Mouse (Mus musculus) liver, embryonic 14.5 days (tissue): ENCODE data around the gene Hepacam. TPM values are rescaled to one million over a fixed set of nuclear protein-coding genes. Genes with fewer than 3 reads are reported as not detected.

Experiments used
- ATAC-seq: fragments of 200-750 bp; cut with Nextera tagmentation; 2 replicates; pipeline ENCODE4 v1.8.0; 2017; ENCODE audit warnings: moderate number of reproducible peaks, mild to moderate bottlenecking, moderate library complexity; ENCODE audit not compliant: insufficient read depth
- DNase-seq, 3 experiments: peaks; one replicate each; pipeline ENCODE4 v3.0.0-alpha.2; 2012 to 2013; ENCODE audit warnings: low read depth in 3 of 3, low spot score in 3 of 3
- H3K27ac ChIP-seq: fragments of 300-500 bp; sonication (generic); 2 replicates; pipeline ENCODE4 v1.5.1; 2014; ENCODE audit warnings: moderate library complexity, mild to moderate bottlenecking, control low read depth, inconsistent platforms
- H3K27me3 ChIP-seq: fragments of 300-500 bp; sonication (generic); 2 replicates; pipeline ENCODE4 v1.6.1; 2014; ENCODE audit warnings: mild to moderate bottlenecking, low read length, moderate library complexity; ENCODE audit not compliant: control insufficient read depth, insufficient read depth
- H3K36me3 ChIP-seq: fragments of 300-500 bp; sonication (generic); replicated peaks from 2 replicates; pipeline ENCODE4 v1.6.1; 2014; ENCODE audit warnings: low read depth; ENCODE audit not compliant: control insufficient read depth, insufficient read depth
- H3K4me1 ChIP-seq, 2 experiments: fragments of 200-500 bp in 1 of 2; fragments of 300-500 bp in 1 of 2; sonication (generic) in 1 of 2; replicated peaks; 2 replicates each; pipeline ENCODE4 v1.6.1; 2012 to 2014; ENCODE audit warnings: antibody characterized with exemption in 1 of 2, inconsistent platforms in 1 of 2, low read length in 1 of 2; ENCODE audit not compliant: control insufficient read depth in 2 of 2, insufficient read depth in 2 of 2
- H3K4me2 ChIP-seq: fragments of 300-500 bp; sonication (generic); 2 replicates; pipeline ENCODE4 v1.6.1; 2014; ENCODE audit warnings: low read depth, mild to moderate bottlenecking, control low read depth, moderate library complexity
- H3K4me3 ChIP-seq, 2 experiments: fragments of 200-500 bp in 1 of 2; fragments of 300-500 bp in 1 of 2; sonication (generic) in 1 of 2; 2 replicates each; pipeline ENCODE4 v1.5.1; 2012 to 2014; ENCODE audit warnings: low read depth in 2 of 2, low read length in 2 of 2, mild to moderate bottlenecking in 2 of 2, control low read depth in 1 of 2, inconsistent platforms in 1 of 2, moderate library complexity in 1 of 2; ENCODE audit not compliant: insufficient read depth in 1 of 2
- H3K9ac ChIP-seq: fragments of 300-500 bp; sonication (generic); replicated peaks from 2 replicates; pipeline ENCODE4 v1.6.1; 2014; ENCODE audit warnings: mild to moderate bottlenecking, control low read depth, moderate library complexity
- H3K9me3 ChIP-seq: fragments of 300-500 bp; sonication (generic); 2 replicates; pipeline ENCODE4 v1.6.1; 2016; ENCODE audit warnings: low read length, mixed read lengths; ENCODE audit not compliant: control insufficient read depth
- CTCF ChIP-seq: IDR thresholded peaks from 2 replicates; pipeline ENCODE4 v1.5.1; 2016; ENCODE audit warnings: antibody characterized with exemption, low read depth, control low read depth
- EP300 ChIP-seq: IDR thresholded peaks from 2 replicates; pipeline ENCODE4 v1.6.1; 2016; ENCODE audit warnings: antibody characterized with exemption, low read depth
- WGBS: fragments of 180-500 bp; shearing (Covaris S2); extraction: QIAGEN DNeasy Blood & Tissue Kit; methylation state at CpG from one replicate; pipeline ENCODE4 v1.1.7; 2014; ENCODE audit not compliant: insufficient replicate concordance; 5-methylcytosine and 5-hydroxymethylcytosine counted together
- polyA plus RNA-seq, 2 experiments: library from polyadenylated mRNA; depleted of rRNA in 1 of 2; stranded (reverse) in 1 of 2; unstranded in 1 of 2; fragments of >200 nt; fragmentation: Nextera tagmentation in 1 of 2; extraction: Ambion mirVana in 1 of 2; gene quantifications; 2 replicates each; pipeline versions ENCODE4 v1.2.1 to v1.2.3; 2012 to 2014

Hepacam gene
- polyA plus RNA-seq, 2 experiments: not detected

DNA sequence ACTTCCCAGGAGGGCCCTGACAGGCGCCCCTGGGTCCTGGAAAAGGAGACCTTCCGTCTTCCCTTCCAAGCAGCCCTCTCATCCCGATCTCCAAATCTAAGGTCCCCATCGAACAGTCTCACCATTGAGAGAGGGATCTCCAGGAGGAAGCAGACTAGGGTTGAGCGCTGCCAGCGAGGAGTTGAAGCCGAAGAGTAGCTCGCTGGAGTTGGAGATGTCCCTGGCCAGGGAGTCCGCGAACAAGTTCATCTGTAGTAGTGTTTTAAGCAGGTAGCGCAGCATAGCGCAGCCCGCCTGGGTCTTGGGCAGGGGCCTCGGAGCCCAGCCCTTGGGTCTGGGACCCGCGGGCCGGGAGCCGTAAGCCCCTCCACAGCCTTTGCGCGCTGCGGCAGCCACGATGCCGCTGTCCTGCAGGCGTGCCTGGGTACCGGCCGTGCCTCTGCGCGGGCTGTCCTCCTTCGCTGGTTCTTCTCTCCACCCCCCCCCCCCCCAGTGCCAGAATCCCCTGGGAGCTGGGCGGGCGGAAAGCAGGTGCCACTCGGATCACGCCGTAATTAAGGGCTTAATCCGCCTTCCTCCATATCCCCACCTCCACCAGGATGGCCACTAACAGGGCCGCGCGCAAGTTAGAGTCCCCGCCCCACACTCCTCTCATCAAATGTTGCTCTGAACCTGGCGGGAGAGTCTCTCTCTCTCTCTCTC is 65.7 kb downstream of the Hepacam start, which contains the start of gene Robo3:
Gene Robo3, minus strand, starts transcription at position 527 of the 702 bp plus-strand sequence.
- under 1% methylated on average over 35 of the region's 40 CpGs for WGBS

GRCm38 (mm10) chr9:37433823-37434560 is 66.8 kb downstream of the Hepacam start:
- WGBS: 1% methylated on average over 18 of the region's 18 CpGs
- peaks cover 67% of the 10 kb centered on the region for H3K27me3 ChIP-seq
- no peak overlapping the region for H3K4me3 ChIP-seq
- H3K36me3 ChIP-seq: no peaks in the 10 kb centered on the region
- TF ChIP-seq CTCF: no peak
- TF ChIP-seq EP300: no peak
- DNase-seq: no peak
- no peak overlapping the region for H3K27ac ChIP-seq
- H3K4me1 ChIP-seq: no peaks in the 10 kb centered on the region
- H3K9ac ChIP-seq: no peak overlapping the region
- no peak for ATAC-seq
- H3K4me2 ChIP-seq: no peak overlapping the region
- no peaks in the 10 kb centered on the region for H3K9me3 ChIP-seq

More for the DNA sequence above, 65.7 kb downstream of the Hepacam start, which contains the start of gene Robo3:
- DNase-seq (no peak), ATAC-seq (no peak)
- no peak within 1 kb of the TSS for H3K27ac ChIP-seq
- peaks cover 68% of the 10 kb centered on the region for H3K27me3 ChIP-seq
- TF ChIP-seq CTCF: no peak
- no peak for TF ChIP-seq EP300
- H3K9me3 ChIP-seq: no peaks in the 10 kb centered on the region
- H3K9ac ChIP-seq: no peak within 1 kb of the TSS
- no peak within 1 kb of the TSS for H3K4me3 ChIP-seq
- H3K36me3 ChIP-seq: no peaks in the 10 kb centered on the region
- no peaks in the 10 kb centered on the region for H3K4me1 ChIP-seq
- no peak within 1 kb of the TSS for H3K4me2 ChIP-seq

GRCm38 (mm10) chr9:37434932-37435331 is 67.8 kb downstream of the Hepacam start:
- Histone ChIP-seq H3K4me2 (no peak overlapping the region), H3K9ac (no peak overlapping the region), H3K27ac (no peak overlapping the region), H3K4me3 (no peak overlapping the region), H3K4me1 (no peaks in the 10 kb centered on the region), H3K9me3 (no peaks in the 10 kb centered on the region), H3K27me3 (peaks cover 59% of the 10 kb centered on the region), H3K36me3 (no peaks in the 10 kb centered on the region)
- no peak for TF ChIP-seq CTCF
- 5% methylated on average over 14 of the region's 14 CpGs for WGBS
- DNase-seq: no peak
- ATAC-seq: no peak

GRCm38 (mm10) chr9:37435616-37436015 is 68.5 kb downstream of the Hepacam start:
- H3K27me3 ChIP-seq: peaks cover 53% of the 10 kb centered on the region
- H3K9me3 ChIP-seq: no peaks in the 10 kb centered on the region
- no peak overlapping the region for H3K9ac ChIP-seq
- DNase-seq: no peak
- no peak for TF ChIP-seq CTCF
- TF ChIP-seq EP300: no peak
- ATAC-seq: no peak
- H3K36me3 ChIP-seq: no peaks in the 10 kb centered on the region
- no peak overlapping the region for H3K27ac ChIP-seq
- H3K4me1 ChIP-seq: no peaks in the 10 kb centered on the region
- 4% methylated on average over 4 of the region's 4 CpGs for WGBS
- no peak overlapping the region for H3K4me3 ChIP-seq
- no peak overlapping the region for H3K4me2 ChIP-seq

Other genes starting within 250 kb of the Hepacam start
- 0.16 and 0.18 TPM in 2 replicates for gene Pknox2, start 219.9 kb upstream of the Hepacam start, polyA plus RNA-seq (2012; rRNA removed)
- gene Pknox2, start 219.9 kb upstream of the Hepacam start, polyA plus RNA-seq (2014; fragmentation: Nextera tagmentation; extraction: Ambion mirVana): 0.08 TPM in 1 of 2 replicates, not detected in the other
- gene Tmem218, start 159.1 kb upstream of the Hepacam start, polyA plus RNA-seq (2012; rRNA removed): 1.6 TPM in 2 replicates
- gene Tmem218, start 159.1 kb upstream of the Hepacam start, polyA plus RNA-seq (2014; fragmentation: Nextera tagmentation; extraction: Ambion mirVana): 3.9 and 4.3 TPM in 2 replicates
- gene Slc37a2, start 111.6 kb upstream of the Hepacam start, polyA plus RNA-seq (2012; rRNA removed): 1.0 and 1.1 TPM in 2 replicates
- gene Slc37a2, start 111.6 kb upstream of the Hepacam start, polyA plus RNA-seq (2014; fragmentation: Nextera tagmentation; extraction: Ambion mirVana): 1.2 and 1.8 TPM in 2 replicates
- gene Ccdc15, start 18.9 kb upstream of the Hepacam start, polyA plus RNA-seq (2012; rRNA removed): 1.1 and 1.5 TPM in 2 replicates
- 3.0 and 3.6 TPM in 2 replicates for gene Ccdc15, start 18.9 kb upstream of the Hepacam start, polyA plus RNA-seq (2014; fragmentation: Nextera tagmentation; extraction: Ambion mirVana)
- gene Robo4, start 34.5 kb downstream of the Hepacam start, polyA plus RNA-seq (2012; rRNA removed): 1.4 TPM in 2 replicates
- gene Robo4, start 34.5 kb downstream of the Hepacam start, polyA plus RNA-seq (2014; fragmentation: Nextera tagmentation; extraction: Ambion mirVana): 1.6 and 1.8 TPM in 2 replicates
- gene Robo3, start 65.9 kb downstream of the Hepacam start, polyA plus RNA-seq (2012; rRNA removed): 0.23 and 0.25 TPM in 2 replicates
- 0.05 and 0.11 TPM in 2 replicates for gene Robo3, start 65.9 kb downstream of the Hepacam start, polyA plus RNA-seq (2014; fragmentation: Nextera tagmentation; extraction: Ambion mirVana)
- 6.6 and 9.3 TPM in 2 replicates for gene Msantd2, start 122.0 kb downstream of the Hepacam start, polyA plus RNA-seq (2012; rRNA removed)
- gene Msantd2, start 122.0 kb downstream of the Hepacam start, polyA plus RNA-seq (2014; fragmentation: Nextera tagmentation; extraction: Ambion mirVana): 3.8 TPM in 2 replicates
- gene Esam, start 160.7 kb downstream of the Hepacam start, polyA plus RNA-seq (2012; rRNA removed): 6.5 and 7.3 TPM in 2 replicates
- gene Esam, start 160.7 kb downstream of the Hepacam start, polyA plus RNA-seq (2014; fragmentation: Nextera tagmentation; extraction: Ambion mirVana): 9.9 and 10.7 TPM in 2 replicates
- 0.70 and 0.81 TPM in 2 replicates for gene Vsig2, start 171.9 kb downstream of the Hepacam start, polyA plus RNA-seq (2012; rRNA removed)
- 0.36 TPM in 1 of 2 replicates, not detected in the other for gene Vsig2, start 171.9 kb downstream of the Hepacam start, polyA plus RNA-seq (2014; fragmentation: Nextera tagmentation; extraction: Ambion mirVana)
- 5.4 and 7.1 TPM in 2 replicates for gene Nrgn, start 185.6 kb downstream of the Hepacam start, polyA plus RNA-seq (2012; rRNA removed)
- 5.4 and 7.6 TPM in 2 replicates for gene Nrgn, start 185.6 kb downstream of the Hepacam start, polyA plus RNA-seq (2014; fragmentation: Nextera tagmentation; extraction: Ambion mirVana)
- gene Siae, start 188.3 kb downstream of the Hepacam start, polyA plus RNA-seq (2012; rRNA removed): 2.2 TPM in 2 replicates
- gene Siae, start 188.3 kb downstream of the Hepacam start, polyA plus RNA-seq (2014; fragmentation: Nextera tagmentation; extraction: Ambion mirVana): 5.7 and 6.0 TPM in 2 replicates
- 0.56 and 1.3 TPM in 2 replicates for gene Spa17, start 246.4 kb downstream of the Hepacam start, polyA plus RNA-seq (2012; rRNA removed)
- 2.6 and 2.7 TPM in 2 replicates for gene Spa17, start 246.4 kb downstream of the Hepacam start, polyA plus RNA-seq (2014; fragmentation: Nextera tagmentation; extraction: Ambion mirVana)